Mouse (Mus musculus): ENCODE results near the gene Fmod. TPM values are rescaled to one million over a fixed set of nuclear protein-coding genes. Genes with fewer than 3 reads are reported as not detected.

The Fmod gene
- polyA plus RNA-seq, 1 experiment from 2014 or later = 14.5 TPM

DNA sequence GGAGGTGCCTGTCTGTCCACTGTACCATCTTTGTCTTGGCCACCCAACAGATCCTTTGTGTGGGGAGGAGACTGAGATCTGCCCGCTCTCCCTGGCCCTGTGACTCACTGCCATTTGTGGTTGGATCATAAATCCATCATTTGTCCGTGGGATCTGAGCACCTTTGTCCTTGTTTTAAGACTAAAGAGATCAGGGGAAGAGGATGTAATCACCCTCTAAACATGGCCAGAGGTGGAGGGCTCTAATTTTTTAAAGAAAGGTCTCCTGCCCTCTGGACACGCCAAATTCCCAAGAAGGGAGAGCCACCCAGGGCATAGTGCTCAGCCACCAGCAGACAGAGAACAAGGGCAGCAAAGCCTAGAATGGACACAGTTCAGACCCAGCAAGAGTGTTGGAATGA lies 54.8 kb downstream of the Fmod start:
- no peak overlapping the region for H3K27ac ChIP-seq (replicated peaks)
- peaks cover 35% of the 10 kb centered on the region for H3K4me1 ChIP-seq
- 73% methylated on average over 3 of the region's 3 CpGs for WGBS
- H3K9me3 ChIP-seq (replicated peaks) = no peaks in the 10 kb centered on the region
- no peaks in the 10 kb centered on the region for H3K36me3 ChIP-seq
- no peak overlapping the region for H3K9ac ChIP-seq (replicated peaks)
- no peaks in the 10 kb centered on the region for H3K27me3 ChIP-seq (replicated peaks)
- no peak for ATAC-seq (ENCODE audit: low FRiP score)
- H3K4me2 ChIP-seq = no peak overlapping the region
- H3K4me3 ChIP-seq (replicated peaks) = no peak overlapping the region

DNA sequence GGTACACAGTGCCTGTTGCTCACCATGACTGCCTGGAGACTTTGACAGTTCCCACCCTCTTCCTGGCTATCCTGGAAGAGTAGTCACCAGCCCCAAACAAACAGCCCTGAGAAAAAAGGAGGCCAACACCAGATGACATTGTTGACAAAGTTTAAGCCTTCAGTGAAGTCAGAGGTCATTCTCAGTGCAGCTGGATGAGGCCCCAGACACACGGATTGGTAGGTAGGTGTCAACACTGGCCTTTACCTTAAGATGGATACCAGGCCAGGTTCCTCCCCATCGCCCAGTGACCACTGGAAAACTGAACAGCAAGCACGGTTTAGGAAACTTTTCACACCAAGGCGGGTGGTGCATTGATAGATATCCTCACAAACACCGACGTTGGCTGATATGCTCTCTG lies 55.3 kb downstream of the Fmod start:
- Histone ChIP-seq H3K4me1 (peaks cover 37% of the 10 kb centered on the region), H3K4me2 (peak overlapping the region; percentile 88), H3K36me3 (no peaks in the 10 kb centered on the region), H3K9me3 (replicated peaks) (no peaks in the 10 kb centered on the region), H3K4me3 (replicated peaks) (peak overlapping the region; percentile 46), H3K9ac (replicated peaks) (peak overlapping the region; percentile 63), H3K27me3 (replicated peaks) (no peaks in the 10 kb centered on the region), H3K27ac (replicated peaks) (peak overlapping the region; percentile 85)
- ATAC-seq (ENCODE audit: low FRiP score) = no peak; the same call in 1 of the 2 replicates
- 36% methylated on average over 6 of the region's 6 CpGs for WGBS

DNA sequence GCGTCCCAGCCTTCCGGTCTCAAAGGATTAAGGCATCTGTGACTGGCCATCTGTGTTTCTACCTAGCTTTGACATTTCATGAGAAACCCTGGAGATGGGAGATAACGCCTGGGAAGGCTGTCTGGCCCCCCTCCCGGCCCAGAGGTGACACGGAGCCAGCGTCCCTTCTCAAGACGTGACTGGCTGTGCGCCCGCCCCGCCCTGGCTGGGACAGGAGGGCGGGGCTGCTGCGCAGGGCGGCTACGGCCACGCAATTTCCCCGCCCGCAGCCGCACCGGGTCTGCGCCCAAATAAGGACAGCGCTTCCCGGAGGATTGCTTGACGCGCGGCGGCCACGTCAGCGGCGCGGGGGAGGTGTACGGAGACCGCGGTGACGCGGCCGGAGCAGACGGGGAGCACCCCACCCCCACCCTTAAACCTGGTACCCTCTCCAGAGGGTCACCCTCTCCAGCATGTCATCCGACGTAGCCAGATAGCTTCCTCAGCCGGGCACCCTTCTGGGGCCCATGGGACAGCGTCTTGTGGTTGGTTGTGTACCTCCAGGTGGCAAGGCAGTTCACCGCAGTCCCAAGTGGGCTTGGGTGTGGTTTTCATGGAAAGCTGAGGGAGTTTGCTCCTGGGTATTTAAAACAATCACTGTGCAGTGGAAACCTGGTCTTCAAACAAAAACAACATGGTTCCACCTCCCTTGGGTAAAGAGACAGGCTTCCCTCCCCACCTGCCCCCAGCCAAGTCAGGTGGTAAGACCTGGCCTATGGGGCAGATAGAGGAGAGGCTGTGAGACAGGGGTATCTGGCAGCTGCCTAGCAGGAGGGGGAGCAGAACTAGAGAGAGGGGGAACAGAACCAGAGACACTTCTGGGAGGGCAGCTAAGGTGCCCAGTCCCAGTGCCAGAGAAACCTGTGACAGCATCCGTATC lies 56.1 kb downstream of the Fmod start:
- H3K4me2 ChIP-seq = peak overlapping the region; percentile 88
- peak overlapping the region; percentile 63 for H3K9ac ChIP-seq (replicated peaks)
- H3K27ac ChIP-seq (replicated peaks) = peak overlapping the region; percentile 85
- no peaks in the 10 kb centered on the region for H3K27me3 ChIP-seq (replicated peaks)
- H3K4me1 ChIP-seq = peaks cover 38% of the 10 kb centered on the region
- H3K4me3 ChIP-seq (replicated peaks) = peak overlapping the region; percentile 46
- no peaks in the 10 kb centered on the region for H3K9me3 ChIP-seq (replicated peaks)
- 3% methylated on average over 43 of the region's 43 CpGs for WGBS
- ATAC-seq (ENCODE audit: low FRiP score) = peak; percentile 83
- H3K36me3 ChIP-seq = no peaks in the 10 kb centered on the region

DNA sequence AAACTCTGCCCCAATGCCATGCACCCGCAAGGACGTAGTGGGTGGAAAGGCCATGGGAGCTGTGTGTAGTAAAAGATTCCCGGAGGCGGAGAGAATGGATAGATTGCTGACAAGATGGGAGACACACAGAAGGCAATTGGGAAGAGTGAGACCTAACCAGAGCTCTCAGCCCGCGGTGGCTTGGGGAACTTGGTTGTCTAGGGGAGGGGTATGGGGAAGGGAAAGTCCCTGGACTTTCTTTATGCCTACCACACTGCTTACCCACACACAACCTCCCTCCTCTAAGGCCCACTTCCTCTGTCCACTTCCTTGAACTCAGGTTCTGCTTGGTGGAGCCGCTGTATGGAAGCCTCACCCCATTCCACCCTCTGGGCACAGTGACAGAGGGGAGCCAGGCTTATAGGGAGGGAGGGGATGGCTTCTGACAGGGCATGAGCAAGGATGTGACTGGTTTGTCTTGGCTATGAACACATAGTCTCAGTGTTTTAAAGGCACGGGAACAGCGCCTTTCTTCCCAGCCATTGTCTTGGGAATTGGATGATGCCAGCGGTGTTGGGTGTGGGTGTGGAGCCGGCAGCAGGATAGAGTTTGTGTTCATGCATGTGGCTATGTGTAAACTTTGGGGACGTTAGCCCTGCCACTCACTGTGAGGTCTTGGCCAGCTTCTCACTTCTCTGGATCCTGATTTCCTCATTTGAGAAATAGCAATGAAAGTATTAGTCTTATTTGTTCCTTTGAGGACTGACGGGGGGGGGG lies 56.9 kb downstream of the Fmod start:
- no peak for ATAC-seq (ENCODE audit: low FRiP score)
- Histone ChIP-seq H3K27ac (replicated peaks) (peak overlapping the region; percentile 85), H3K4me2 (peak overlapping the region; percentile 88), H3K27me3 (replicated peaks) (no peaks in the 10 kb centered on the region), H3K9me3 (replicated peaks) (no peaks in the 10 kb centered on the region), H3K9ac (replicated peaks) (no peak overlapping the region), H3K4me1 (peaks cover 47% of the 10 kb centered on the region), H3K4me3 (replicated peaks) (peak overlapping the region; percentile 46; the same call in 1 of the 2 replicates), H3K36me3 (no peaks in the 10 kb centered on the region)
- 53% methylated on average over 13 of the region's 13 CpGs for whole genome bisulfite sequencing

DNA sequence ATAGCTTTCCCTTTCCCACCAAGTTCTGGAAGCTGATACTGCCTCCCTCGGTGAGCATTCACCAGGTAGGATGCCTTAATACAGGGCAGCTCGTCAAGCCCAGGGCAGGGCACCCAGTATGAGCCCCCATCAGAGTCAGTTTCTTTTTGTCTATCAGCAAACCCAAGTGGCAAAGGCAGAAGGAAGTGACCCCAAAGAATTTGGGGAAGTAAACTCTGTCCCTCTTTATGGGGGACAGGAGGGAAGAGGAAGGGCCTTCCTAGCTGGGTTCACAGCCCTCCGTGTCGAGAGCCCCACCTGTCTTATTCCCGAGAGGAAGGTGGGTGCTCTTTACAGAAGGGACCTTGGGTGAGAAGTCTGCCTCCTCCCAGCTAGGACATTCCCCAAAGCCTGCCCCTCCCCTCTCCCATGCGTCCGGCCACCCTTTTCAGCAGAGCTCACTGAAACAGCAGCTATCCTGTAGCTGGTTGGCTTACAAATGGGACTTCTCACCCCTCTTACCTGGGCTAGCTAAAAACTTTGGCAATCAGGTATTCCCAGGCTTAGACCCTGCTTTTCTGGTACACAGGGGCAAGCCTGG lies 58.1 kb downstream of the Fmod start:
- no peaks in the 10 kb centered on the region for H3K27me3 ChIP-seq (replicated peaks)
- 68% methylated on average over 7 of the region's 7 CpGs for WGBS

DNA sequence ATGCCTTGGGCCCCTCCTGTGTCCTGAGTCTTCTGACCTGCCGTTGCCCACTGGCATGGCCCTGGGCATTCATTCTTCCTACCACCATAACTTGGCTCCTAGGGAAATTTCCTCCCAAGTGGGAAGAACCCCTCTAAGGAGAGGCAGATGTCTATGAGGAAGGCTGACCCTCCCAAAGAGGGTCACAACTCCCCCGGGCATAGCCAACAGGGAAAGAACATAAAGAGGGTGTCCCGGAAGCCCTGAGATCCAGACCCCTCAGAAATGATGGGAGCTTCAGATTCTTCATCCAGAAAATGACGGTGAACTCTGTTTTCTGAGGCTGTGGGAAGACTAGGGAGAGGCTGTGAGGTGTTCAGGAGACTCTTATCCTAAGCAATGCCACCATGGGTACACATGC lies 58.7 kb downstream of the Fmod start:
- no peak overlapping the region for H3K4me3 ChIP-seq (replicated peaks)
- WGBS = 73% methylated on average over 4 of the region's 4 CpGs
- H3K9me3 ChIP-seq (replicated peaks) = no peaks in the 10 kb centered on the region
- H3K27me3 ChIP-seq (replicated peaks) = no peaks in the 10 kb centered on the region
- H3K9ac ChIP-seq (replicated peaks) = no peak overlapping the region
- peak overlapping the region; percentile 5; the same call in 1 of the 2 replicates for H3K4me2 ChIP-seq
- H3K4me1 ChIP-seq = peaks cover 56% of the 10 kb centered on the region
- H3K27ac ChIP-seq (replicated peaks) = peak overlapping the region; percentile 60; the same call in 1 of the 2 replicates
- H3K36me3 ChIP-seq = no peaks in the 10 kb centered on the region
- no peak for ATAC-seq (ENCODE audit: low FRiP score)

More for the DNA sequence above, 58.1 kb downstream of the Fmod start:
- ATAC-seq (ENCODE audit: low FRiP score) = no peak
- Histone ChIP-seq H3K36me3 (no peaks in the 10 kb centered on the region), H3K4me1 (peaks cover 56% of the 10 kb centered on the region), H3K9ac (replicated peaks) (no peak overlapping the region), H3K4me3 (replicated peaks) (no peak overlapping the region), H3K9me3 (replicated peaks) (no peaks in the 10 kb centered on the region), H3K4me2 (no peak overlapping the region), H3K27ac (replicated peaks) (no peak overlapping the region)

DNA sequence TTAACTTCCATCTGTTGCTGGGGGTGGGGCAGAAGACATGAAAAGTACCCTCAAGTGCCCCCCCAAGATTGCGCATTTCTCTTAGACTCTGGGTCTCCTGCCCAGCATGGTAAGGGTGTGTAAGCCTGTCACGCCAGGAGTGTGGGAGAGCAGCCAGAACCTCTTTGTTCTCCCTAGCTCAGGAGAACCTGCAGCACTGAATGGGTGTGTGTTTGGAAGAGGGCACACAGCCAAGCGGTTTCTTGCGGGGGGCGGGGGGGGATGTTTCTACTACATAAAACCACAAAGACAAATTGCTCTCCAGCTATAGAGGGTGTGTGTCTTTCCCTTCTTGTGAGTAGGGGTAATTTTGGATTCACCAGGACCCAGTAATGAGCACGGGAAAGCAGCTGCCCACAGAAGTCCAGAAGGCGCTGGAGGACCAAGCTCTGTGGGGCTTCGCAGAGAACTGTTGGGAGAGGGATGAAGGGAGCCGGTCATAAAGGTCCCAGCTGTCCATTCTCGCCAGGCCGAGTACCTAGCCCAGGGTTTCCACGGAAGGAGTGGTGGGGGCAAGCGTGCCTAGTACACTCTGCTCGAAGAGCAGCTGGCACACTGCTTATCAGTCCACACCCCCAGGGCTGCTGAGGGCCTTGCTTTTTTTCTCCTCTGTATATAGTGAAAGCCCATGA lies 59.3 kb downstream of the Fmod start:
- Histone ChIP-seq H3K27me3 (replicated peaks) (no peaks in the 10 kb centered on the region), H3K9ac (replicated peaks) (no peak overlapping the region), H3K36me3 (no peaks in the 10 kb centered on the region), H3K4me3 (replicated peaks) (no peak overlapping the region), H3K9me3 (replicated peaks) (no peaks in the 10 kb centered on the region), H3K4me1 (peaks cover 56% of the 10 kb centered on the region), H3K4me2 (peak overlapping the region; percentile 5; the same call in 1 of the 2 replicates), H3K27ac (replicated peaks) (peak overlapping the region; percentile 78)
- peak; percentile 48; the same call in 1 of the 2 replicates for ATAC-seq (ENCODE audit: low FRiP score)
- 13% methylated on average over 14 of the region's 14 CpGs for WGBS

DNA sequence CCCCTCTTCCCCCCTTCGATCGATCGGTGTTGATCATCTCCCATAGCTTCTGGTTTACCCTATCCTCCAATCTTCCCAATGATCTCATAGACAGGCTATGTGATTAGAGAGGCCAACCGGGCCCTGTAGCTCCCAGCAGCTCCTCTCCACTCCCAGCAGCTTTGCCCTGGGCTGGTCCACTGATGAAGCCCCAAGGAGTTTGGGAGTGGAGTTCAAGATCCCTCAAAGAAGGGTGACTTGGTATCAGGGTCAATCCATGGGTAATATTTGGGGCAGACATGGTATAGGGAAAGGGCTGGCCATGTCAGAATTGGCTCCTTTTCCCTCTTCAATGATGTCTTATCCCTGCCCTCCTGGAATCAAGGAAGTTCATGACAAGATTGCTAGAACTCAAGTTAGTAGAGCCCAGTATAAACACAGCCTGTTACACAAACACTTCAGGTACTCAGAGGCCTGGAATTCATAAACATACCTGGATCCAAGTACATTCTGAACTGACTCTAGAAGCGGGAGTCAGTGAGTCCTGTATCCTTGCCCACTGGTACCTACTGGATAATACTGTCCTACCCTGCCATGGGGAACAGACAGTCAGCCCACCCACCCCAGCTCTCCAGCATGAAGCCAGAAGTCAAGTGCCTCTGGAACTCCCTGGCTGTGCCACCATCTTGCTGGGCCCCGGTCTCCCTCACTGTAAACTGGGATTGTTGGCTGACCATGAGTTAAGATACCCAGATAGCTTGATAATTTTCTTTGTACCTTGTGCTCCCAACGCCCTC lies 60.2 kb downstream of the Fmod start:
- no peaks in the 10 kb centered on the region for H3K9me3 ChIP-seq (replicated peaks)
- no peak overlapping the region for H3K4me2 ChIP-seq
- H3K27ac ChIP-seq (replicated peaks) = peak overlapping the region; percentile 78
- no peak overlapping the region for H3K9ac ChIP-seq (replicated peaks)
- no peaks in the 10 kb centered on the region for H3K27me3 ChIP-seq (replicated peaks)
- no peak overlapping the region for H3K4me3 ChIP-seq (replicated peaks)
- no peaks in the 10 kb centered on the region for H3K36me3 ChIP-seq
- WGBS = 80% methylated on average over 7 of the region's 7 CpGs
- ATAC-seq (ENCODE audit: low FRiP score) = no peak
- H3K4me1 ChIP-seq = peaks cover 55% of the 10 kb centered on the region

All from neural tube, embryonic 15.5 days (tissue).